ENCODE assay signal across 18 mouse cellular contexts in genomic region chr9:20697466-20697865, GRCm38 (mm10). TPM values are rescaled to one million over a fixed set of nuclear protein-coding genes. Genes with fewer than 3 reads are reported as not detected.
DNase-seq lines count a peak whose midpoint lies in the region; ATAC-seq and TF ChIP-seq lines count a peak whose summit lies in the region.
"Had no signal": no experiment of that assay in that cellular context is flagged by ENCODE, and none has a peak within 500 bp of the region (broad histone marks: within the 10 kb centered on the region; RNA-seq: fewer than 3 reads in every experiment).

No protein-coding gene starts in this region.

- no peak for TF ChIP-seq EP300 in stomach, postnatal 0 days (optimal IDR thresholded peaks at IDR 0.05)

- H3K27ac ChIP-seq in stomach, embryonic 15.5 days: no peak overlapping the region
- no peak overlapping the region for H3K27ac ChIP-seq in stomach, postnatal 0 days (replicated peaks)
- H3K27ac ChIP-seq in hindbrain, embryonic 11.5 days (ENCODE audit: low read depth, low read length): peak overlapping the region; percentile 83
- H3K27ac ChIP-seq in midbrain, embryonic 14.5 days (replicated peaks; ENCODE audit: low read depth, low read length): peak overlapping the region; percentile 33
- no peak overlapping the region for H3K27ac ChIP-seq in intestine, postnatal 0 days (ENCODE audit: low read depth, low read length)
- H3K27ac ChIP-seq: lung, embryonic 15.5 days had no signal

- no peak overlapping the region for H3K4me2 ChIP-seq in stomach, embryonic 15.5 days
- no peak overlapping the region for H3K4me2 ChIP-seq in stomach, postnatal 0 days (replicated peaks; ENCODE audit: low read depth)
- H3K4me2 ChIP-seq in hindbrain, embryonic 11.5 days (replicated peaks; ENCODE audit: low read depth, low read length): no peak overlapping the region
- H3K4me2 ChIP-seq in midbrain, embryonic 14.5 days (ENCODE audit: low read length): no peak overlapping the region
- H3K4me2 ChIP-seq in intestine, postnatal 0 days (replicated peaks; ENCODE audit: low read depth): no peak overlapping the region
- H3K4me2 ChIP-seq: heart, embryonic 12.5 days; lung, embryonic 15.5 days had no signal

- ATAC-seq in stomach, embryonic 15.5 days (ENCODE audit: insufficient read depth, low FRiP score, low read depth): peak; percentile 56; the same call in 1 of the 2 replicates
- ATAC-seq in stomach, postnatal 0 days (ENCODE audit: low FRiP score, low TSS enrichment): no peak
- peak; percentile 87 for ATAC-seq in hindbrain, embryonic 11.5 days (ENCODE audit: low FRiP score)
- ATAC-seq in midbrain, embryonic 14.5 days (ENCODE audit: low FRiP score, low TSS enrichment): no peak
- no peak for ATAC-seq in monocyte, adult 5-6 weeks (replicated peaks; ENCODE audit: insufficient number of reproducible peaks, low FRiP score, low TSS enrichment, poor library complexity, severe bottlenecking)
- ATAC-seq in intestine, postnatal 0 days: no peak
- no peak for ATAC-seq in megakaryocyte-erythroid progenitor cell, adult 5-6 weeks (replicated peaks; ENCODE audit: low FRiP score, low TSS enrichment, poor library complexity, severe bottlenecking)

- DNase-seq in stomach, postnatal 0 days (ENCODE audit: low spot score): no peak
- DNase-seq in hindbrain, embryonic 11.5 days (ENCODE audit: low spot score): peak; percentile 84
- DNase-seq in midbrain, embryonic 14.5 days: peak; percentile 35
- DNase-seq in cerebellum, adult 9-10 months: no peak
- DNase-seq: B cell, adult 2 months; cerebellum, postnatal 36 days; gastrocnemius, postnatal 14 days; kidney, postnatal 14 days; layer of hippocampus, postnatal 36 days; liver; right cerebral cortex, adult 18-20 months had no signal

- TF ChIP-seq CTCF in stomach, postnatal 0 days (IDR thresholded peaks at IDR 0.05; ENCODE audit: low read depth): no peak
- no peak for TF ChIP-seq CTCF in intestine, postnatal 0 days (IDR thresholded peaks at IDR 0.05; ENCODE audit: low read depth)

- 35% methylated on average over 8 of the region's 8 CpGs for WGBS in stomach, embryonic 15.5 days
- WGBS in stomach, postnatal 0 days: 27% methylated on average over 8 of the region's 8 CpGs
- WGBS in hindbrain, embryonic 11.5 days: 16% methylated on average over 8 of the region's 8 CpGs
- WGBS in midbrain, embryonic 14.5 days: 5% methylated on average over 8 of the region's 8 CpGs
- WGBS in intestine, postnatal 0 days: 25% methylated on average over 8 of the region's 8 CpGs

- H3K9me3 ChIP-seq in stomach, embryonic 15.5 days: no peaks in the 10 kb centered on the region
- no peaks in the 10 kb centered on the region for H3K9me3 ChIP-seq in stomach, postnatal 0 days (ENCODE audit: control insufficient read depth, low read length)
- no peaks in the 10 kb centered on the region for H3K9me3 ChIP-seq in hindbrain, embryonic 11.5 days (ENCODE audit: control insufficient read depth, low read length)
- H3K9me3 ChIP-seq in midbrain, embryonic 14.5 days (ENCODE audit: control insufficient read depth, low read length): no peaks in the 10 kb centered on the region
- no peaks in the 10 kb centered on the region for H3K9me3 ChIP-seq in intestine, postnatal 0 days (ENCODE audit: control insufficient read depth)
- H3K9me3 ChIP-seq: G1E; lung, embryonic 15.5 days had no signal

- no peak overlapping the region for H3K9ac ChIP-seq in stomach, embryonic 15.5 days
- H3K9ac ChIP-seq in stomach, postnatal 0 days (ENCODE audit: low read length): no peak overlapping the region
- H3K9ac ChIP-seq in hindbrain, embryonic 11.5 days (ENCODE audit: low read depth, low read length): no peak overlapping the region
- no peak overlapping the region for H3K9ac ChIP-seq in midbrain, embryonic 14.5 days (replicated peaks; ENCODE audit: low read length)
- no peak overlapping the region for H3K9ac ChIP-seq in intestine, postnatal 0 days (ENCODE audit: low read depth, low read length)
- H3K9ac ChIP-seq: heart, embryonic 12.5 days; lung, embryonic 15.5 days had no signal

- H3K27me3 ChIP-seq in stomach, embryonic 15.5 days (replicated peaks): 0 out of 2 replicates have a peak, but pooled peaks cover 3% of the 10 kb centered on the region
- H3K27me3 ChIP-seq in stomach, postnatal 0 days (ENCODE audit: control insufficient read depth, insufficient read depth, low read length): no peaks in the 10 kb centered on the region
- H3K27me3 ChIP-seq in hindbrain, embryonic 11.5 days (ENCODE audit: control insufficient read depth, insufficient read depth, low read length): no peaks in the 10 kb centered on the region
- H3K27me3 ChIP-seq in midbrain, embryonic 14.5 days (ENCODE audit: control insufficient read depth, insufficient read depth, low read length): no peaks in the 10 kb centered on the region
- 0 out of 2 replicates have a peak, but pooled peaks cover 7% of the 10 kb centered on the region for H3K27me3 ChIP-seq in intestine, postnatal 0 days (replicated peaks; ENCODE audit: control insufficient read depth, insufficient read depth, low read length)

- no peaks in the 10 kb centered on the region for H3K36me3 ChIP-seq in stomach, embryonic 15.5 days
- no peaks in the 10 kb centered on the region for H3K36me3 ChIP-seq in stomach, postnatal 0 days (ENCODE audit: control insufficient read depth, insufficient read depth, low read length)
- H3K36me3 ChIP-seq in hindbrain, embryonic 11.5 days (ENCODE audit: control insufficient read depth, insufficient read depth, low read length): no peaks in the 10 kb centered on the region
- H3K36me3 ChIP-seq in midbrain, embryonic 14.5 days (ENCODE audit: control insufficient read depth, insufficient read depth, low read length): no peaks in the 10 kb centered on the region
- H3K36me3 ChIP-seq in intestine, postnatal 0 days (ENCODE audit: control insufficient read depth, insufficient read depth): no peaks in the 10 kb centered on the region
- H3K36me3 ChIP-seq: G1E; heart, embryonic 12.5 days; lung, embryonic 15.5 days had no signal

- no peak overlapping the region for H3K4me3 ChIP-seq in stomach, embryonic 15.5 days (replicated peaks)
- no peak overlapping the region for H3K4me3 ChIP-seq in stomach, postnatal 0 days (ENCODE audit: low read depth, low read length)
- no peak overlapping the region for H3K4me3 ChIP-seq in hindbrain, embryonic 11.5 days (ENCODE audit: low read depth, low read length)
- no peak overlapping the region for H3K4me3 ChIP-seq in midbrain, embryonic 14.5 days (replicated peaks; ENCODE audit: low read depth, low read length)
- H3K4me3 ChIP-seq in intestine, postnatal 0 days (ENCODE audit: low read depth, low read length): no peak overlapping the region
- H3K4me3 ChIP-seq: heart, embryonic 12.5 days; lung, embryonic 15.5 days had no signal

- 0 out of 2 replicates have a peak, but pooled peaks cover 7% of the 10 kb centered on the region for H3K4me1 ChIP-seq in stomach, embryonic 15.5 days
- no peaks in the 10 kb centered on the region for H3K4me1 ChIP-seq in stomach, postnatal 0 days (replicated peaks; ENCODE audit: control insufficient read depth, insufficient read depth)
- H3K4me1 ChIP-seq in hindbrain, embryonic 11.5 days (replicated peaks; ENCODE audit: control insufficient read depth, insufficient read depth, low read length): peaks cover 18% of the 10 kb centered on the region; the same call in 1 of the 2 replicates
- H3K4me1 ChIP-seq in midbrain, embryonic 14.5 days (ENCODE audit: control insufficient read depth, insufficient read depth, low read length): peaks cover 27% of the 10 kb centered on the region
- H3K4me1 ChIP-seq in intestine, postnatal 0 days (replicated peaks; ENCODE audit: control insufficient read depth, insufficient read depth, low read length): no peaks in the 10 kb centered on the region

RNA-seq across cellular contexts. Expression of gene Pin1, which starts 45.6 kb away (rescaled TPM):
- polyA plus RNA-seq in stomach, embryonic 15.5 days (2015; fragmentation: Nextera tagmentation; extraction: Ambion mirVana): 44.2 and 45.5 TPM in 2 replicates
- 28.2 and 28.7 TPM in 2 replicates for polyA plus RNA-seq in stomach, postnatal 0 days (2015; fragmentation: Nextera tagmentation; extraction: Ambion mirVana)
- 65.2 and 65.9 TPM in 2 replicates for polyA plus RNA-seq in hindbrain, embryonic 11.5 days (2014; fragmentation: Nextera tagmentation; extraction: Ambion mirVana)
- polyA plus RNA-seq in midbrain, embryonic 14.5 days (2014; fragmentation: Nextera tagmentation; extraction: Ambion mirVana): 56.7 and 68.6 TPM in 2 replicates
- 7.1 to 11.7 TPM (median 8.4 TPM) in 3 replicates for total RNA-seq in monocyte, adult 5-6 weeks (2017)
- 27.1 and 27.2 TPM in 2 replicates for polyA plus RNA-seq in intestine, postnatal 0 days (2015; fragmentation: Nextera tagmentation; extraction: Ambion mirVana)
- total RNA-seq in megakaryocyte-erythroid progenitor cell, adult 5-6 weeks (2014; fragmentation: Nextera tagmentation): 15.2 and 18.6 TPM in 2 replicates
- 11.5 and 18.2 TPM in 2 replicates for total RNA-seq in megakaryocyte-erythroid progenitor cell, adult 5-6 weeks (2017)

RNA-seq across cellular contexts. Expression of gene Olfm2, which starts 48.7 kb away (rescaled TPM):
- 6.7 and 7.5 TPM in 2 replicates for polyA plus RNA-seq in stomach, embryonic 15.5 days (2015; fragmentation: Nextera tagmentation; extraction: Ambion mirVana)
- 2.3 and 2.5 TPM in 2 replicates for polyA plus RNA-seq in stomach, postnatal 0 days (2015; fragmentation: Nextera tagmentation; extraction: Ambion mirVana)
- 64.4 and 65.1 TPM in 2 replicates for polyA plus RNA-seq in hindbrain, embryonic 11.5 days (2014; fragmentation: Nextera tagmentation; extraction: Ambion mirVana)
- 143 and 173 TPM in 2 replicates for polyA plus RNA-seq in midbrain, embryonic 14.5 days (2014; fragmentation: Nextera tagmentation; extraction: Ambion mirVana)
- total RNA-seq in monocyte, adult 5-6 weeks (2017): not detected in 3 replicates
- 3.7 and 4.1 TPM in 2 replicates for polyA plus RNA-seq in intestine, postnatal 0 days (2015; fragmentation: Nextera tagmentation; extraction: Ambion mirVana)
- total RNA-seq in megakaryocyte-erythroid progenitor cell, adult 5-6 weeks (2014; fragmentation: Nextera tagmentation): not detected in 2 replicates
- not detected in 2 replicates for total RNA-seq in megakaryocyte-erythroid progenitor cell, adult 5-6 weeks (2017)
- total RNA-seq: G1E had no signal
- polyA plus RNA-seq: G1E had no signal

RNA-seq across cellular contexts. Expression of gene Fbxl12, which starts 52.9 kb away (rescaled TPM):
- polyA plus RNA-seq in stomach, embryonic 15.5 days (2015; fragmentation: Nextera tagmentation; extraction: Ambion mirVana): 15.3 and 18.5 TPM in 2 replicates
- 7.2 and 8.2 TPM in 2 replicates for polyA plus RNA-seq in stomach, postnatal 0 days (2015; fragmentation: Nextera tagmentation; extraction: Ambion mirVana)
- 12.6 and 14.3 TPM in 2 replicates for polyA plus RNA-seq in hindbrain, embryonic 11.5 days (2014; fragmentation: Nextera tagmentation; extraction: Ambion mirVana)
- polyA plus RNA-seq in midbrain, embryonic 14.5 days (2014; fragmentation: Nextera tagmentation; extraction: Ambion mirVana): 12.1 and 20.8 TPM in 2 replicates
- 12.6 to 30.1 TPM (median 19.3 TPM) in 3 replicates for total RNA-seq in monocyte, adult 5-6 weeks (2017)
- 7.4 and 7.6 TPM in 2 replicates for polyA plus RNA-seq in intestine, postnatal 0 days (2015; fragmentation: Nextera tagmentation; extraction: Ambion mirVana)
- total RNA-seq in megakaryocyte-erythroid progenitor cell, adult 5-6 weeks (2014; fragmentation: Nextera tagmentation): 19.6 and 24.5 TPM in 2 replicates
- 2.6 and 3.8 TPM in 2 replicates for total RNA-seq in megakaryocyte-erythroid progenitor cell, adult 5-6 weeks (2017)

RNA-seq across cellular contexts. Expression of gene Ubl5, which starts 54.8 kb away (rescaled TPM):
- 348 and 376 TPM in 2 replicates for polyA plus RNA-seq in stomach, embryonic 15.5 days (2015; fragmentation: Nextera tagmentation; extraction: Ambion mirVana)
- polyA plus RNA-seq in stomach, postnatal 0 days (2015; fragmentation: Nextera tagmentation; extraction: Ambion mirVana): 451 and 481 TPM in 2 replicates
- polyA plus RNA-seq in hindbrain, embryonic 11.5 days (2014; fragmentation: Nextera tagmentation; extraction: Ambion mirVana): 448 and 456 TPM in 2 replicates
- polyA plus RNA-seq in midbrain, embryonic 14.5 days (2014; fragmentation: Nextera tagmentation; extraction: Ambion mirVana): 444 and 552 TPM in 2 replicates
- 124 to 185 TPM (median 175 TPM) in 3 replicates for total RNA-seq in monocyte, adult 5-6 weeks (2017)
- 557 and 578 TPM in 2 replicates for polyA plus RNA-seq in intestine, postnatal 0 days (2015; fragmentation: Nextera tagmentation; extraction: Ambion mirVana)
- 379 and 438 TPM in 2 replicates for total RNA-seq in megakaryocyte-erythroid progenitor cell, adult 5-6 weeks (2014; fragmentation: Nextera tagmentation)
- 101 and 188 TPM in 2 replicates for total RNA-seq in megakaryocyte-erythroid progenitor cell, adult 5-6 weeks (2017)

Comparison
In these comparisons a context has a peak if more than half of its experiments do, and no peak if none do; other contexts are left out.
1. ATAC-seq: peak in stomach, embryonic 15.5 days (single experiment) and hindbrain, embryonic 11.5 days (single experiment); none in stomach, postnatal 0 days (single experiment), midbrain, embryonic 14.5 days (single experiment), monocyte, adult 5-6 weeks (single experiment), intestine, postnatal 0 days (single experiment) and megakaryocyte-erythroid progenitor cell, adult 5-6 weeks (single experiment).
2. H3K27ac ChIP-seq: peak in hindbrain, embryonic 11.5 days (single experiment) and midbrain, embryonic 14.5 days (single experiment); none in stomach, embryonic 15.5 days (single experiment), stomach, postnatal 0 days (single experiment) and intestine, postnatal 0 days (single experiment).
3. DNase-seq: peak in hindbrain, embryonic 11.5 days (single experiment) and midbrain, embryonic 14.5 days (single experiment); none in stomach, postnatal 0 days (single experiment) and cerebellum, adult 9-10 months (single experiment).